Mouse (Mus musculus): ENCODE results near the gene Tmem121b. TPM values are rescaled to one million over a fixed set of nuclear protein-coding genes. Genes with fewer than 3 reads are reported as not detected.

Gene Tmem121b
- polyA plus RNA-seq (2012; rRNA removed): 0.01 and 0.04 TPM in 2 replicates
- polyA plus RNA-seq (2014; fragmentation: Nextera tagmentation; extraction: Ambion mirVana): 0.04 TPM in 1 of 2 replicates, not detected in the other

DNA sequence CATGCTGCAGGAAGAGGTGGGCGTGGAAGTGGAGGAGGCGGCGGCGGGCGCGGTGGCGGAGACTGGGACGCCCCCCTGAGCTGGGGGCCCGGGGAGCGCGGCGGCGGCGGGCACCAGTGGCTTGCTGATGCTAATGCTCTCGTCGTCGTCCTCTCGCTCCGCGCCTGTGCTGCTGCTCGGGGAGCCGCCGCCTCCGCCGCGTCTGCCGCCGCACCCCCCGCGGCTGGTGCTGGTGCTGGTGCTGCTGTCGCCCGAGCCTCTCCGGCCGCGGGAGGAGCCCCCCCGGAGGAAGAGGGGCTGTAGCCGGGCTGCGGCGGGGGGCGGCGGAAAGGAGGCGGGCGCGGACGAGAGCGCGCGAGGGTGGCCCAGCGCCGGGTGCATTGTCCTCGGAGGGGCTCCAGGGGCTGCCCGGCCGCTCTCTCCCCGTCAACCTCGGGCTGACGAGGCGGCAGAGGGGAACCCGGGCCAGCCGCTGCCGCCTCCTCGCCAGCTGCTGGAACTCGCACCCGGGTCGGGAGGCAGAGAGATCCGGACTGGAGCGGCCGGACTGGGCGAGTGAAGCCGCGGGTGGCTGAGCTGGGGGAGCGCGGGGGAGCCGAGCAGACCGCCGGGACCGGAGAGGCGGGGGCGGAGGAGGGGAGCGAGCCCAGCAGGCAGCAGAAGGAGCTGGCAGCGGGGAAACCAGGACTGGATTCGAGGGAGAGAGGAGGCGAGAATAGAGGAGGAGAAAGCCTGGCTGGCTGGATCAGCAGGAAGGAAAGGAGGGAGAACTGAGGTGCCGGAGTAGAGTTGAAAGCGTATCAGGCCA, at the start of gene Tmem121b:
Tmem121b (minus strand) TSS at position 434 of the 808 bp plus-strand sequence.
- peak within 1 kb of the TSS; percentile 34 to 44 for H3K4me3 ChIP-seq (ENCODE audit: insufficient read depth in 1 of 2, low read depth in 2 of 2, low read length in 2 of 2)
- H3K9me3 ChIP-seq (ENCODE audit: control insufficient read depth, low read length): no peaks in the 10 kb centered on the region
- ATAC-seq (ENCODE audit: insufficient read depth) (no peak), DNase-seq (ENCODE audit: low read depth in 3 of 3, low spot score in 3 of 3) (no peak)
- H3K36me3 ChIP-seq (replicated peaks; ENCODE audit: control insufficient read depth, insufficient read depth, low read depth): no peaks in the 10 kb centered on the region
- WGBS (ENCODE audit: insufficient replicate concordance): under 1% methylated on average over 79 of the region's 84 CpGs
- H3K27ac ChIP-seq: no peak within 1 kb of the TSS
- H3K9ac ChIP-seq (replicated peaks): no peak within 1 kb of the TSS
- H3K27me3 ChIP-seq (ENCODE audit: control insufficient read depth, insufficient read depth, low read length): peaks cover 50% of the 10 kb centered on the region
- no peak for TF ChIP-seq CTCF (IDR thresholded peaks at IDR 0.05; ENCODE audit: low read depth)
- TF ChIP-seq EP300 (IDR thresholded peaks at IDR 0.05; ENCODE audit: low read depth): no peak
- H3K4me1 ChIP-seq (replicated peaks; ENCODE audit: control insufficient read depth in 2 of 2, insufficient read depth in 2 of 2, low read length in 1 of 2): peaks cover 0 to 3% of the 10 kb centered on the region in 2 experiments; a peak in 1 of 4 replicates
- peak within 1 kb of the TSS; percentile 62 for H3K4me2 ChIP-seq (ENCODE audit: low read depth)

DNA sequence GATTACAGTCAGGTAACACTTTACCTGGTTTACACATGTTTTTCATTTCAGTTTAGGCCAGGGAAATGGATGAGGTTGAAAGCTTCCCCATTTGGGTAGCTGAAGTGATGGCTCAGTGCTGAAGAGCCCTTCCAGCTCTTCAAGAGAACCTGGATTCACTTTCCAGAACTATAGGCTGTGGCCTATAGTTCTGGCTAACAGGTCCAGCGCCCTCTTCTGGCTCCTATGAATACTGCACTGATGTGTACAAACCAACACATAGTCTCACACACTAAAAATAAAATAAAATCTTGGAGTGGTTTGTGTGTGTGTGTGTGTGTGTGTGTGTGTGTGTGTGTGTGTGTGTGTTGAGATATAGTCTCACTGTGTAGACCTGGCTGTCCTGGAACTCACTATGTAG, 48.5 kb upstream of the Tmem121b start:
- DNase-seq (ENCODE audit: low read depth in 3 of 3, low spot score in 3 of 3): no peak
- ATAC-seq (ENCODE audit: insufficient read depth): no peak
- Histone ChIP-seq H3K4me3 (ENCODE audit: insufficient read depth in 1 of 2, low read depth in 2 of 2, low read length in 2 of 2) (no peak overlapping the region), H3K27me3 (ENCODE audit: control insufficient read depth, insufficient read depth, low read length) (no peaks in the 10 kb centered on the region), H3K9me3 (ENCODE audit: control insufficient read depth, low read length) (no peaks in the 10 kb centered on the region), H3K9ac (replicated peaks) (no peak overlapping the region), H3K4me2 (ENCODE audit: low read depth) (no peak overlapping the region), H3K36me3 (replicated peaks; ENCODE audit: control insufficient read depth, insufficient read depth, low read depth) (no peaks in the 10 kb centered on the region), H3K4me1 (replicated peaks; ENCODE audit: control insufficient read depth in 2 of 2, insufficient read depth in 2 of 2, low read length in 1 of 2) (peaks cover 0 to 6% of the 10 kb centered on the region in 2 experiments; a peak in 2 of 4 replicates), H3K27ac (no peak overlapping the region)
- TF ChIP-seq CTCF (IDR thresholded peaks at IDR 0.05; ENCODE audit: low read depth): peak; percentile 63
- no peak for TF ChIP-seq EP300 (IDR thresholded peaks at IDR 0.05; ENCODE audit: low read depth)
- WGBS (ENCODE audit: insufficient replicate concordance): 8% methylated on average over 1 of the region's 1 CpGs

DNA sequence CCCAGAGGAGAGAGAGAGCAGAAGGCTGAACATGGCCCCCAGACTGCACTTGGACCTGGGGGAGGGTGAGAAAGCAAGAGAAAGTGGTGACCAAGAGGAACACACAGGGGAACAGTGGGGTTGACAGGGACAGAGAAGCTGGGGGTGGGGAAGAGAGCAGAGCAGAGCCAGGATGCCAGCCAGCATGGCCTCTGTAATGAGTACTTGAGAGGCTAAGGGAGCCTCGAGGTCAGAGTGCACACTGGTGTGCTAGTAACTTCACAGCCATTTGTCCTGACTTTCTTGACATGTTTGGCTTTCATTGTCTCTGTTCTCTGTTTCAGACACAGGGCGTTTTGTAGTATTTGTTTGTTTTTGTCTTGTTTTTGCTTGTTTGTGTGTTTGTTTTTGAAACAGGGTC, 47.8 kb upstream of the Tmem121b start:
- ATAC-seq (ENCODE audit: insufficient read depth) (no peak), DNase-seq (ENCODE audit: low read depth in 3 of 3, low spot score in 3 of 3) (no peak)
- H3K4me2 ChIP-seq (ENCODE audit: low read depth): no peak overlapping the region
- H3K4me3 ChIP-seq (ENCODE audit: insufficient read depth in 1 of 2, low read depth in 2 of 2, low read length in 2 of 2): no peak overlapping the region
- H3K9me3 ChIP-seq (ENCODE audit: control insufficient read depth, low read length): no peaks in the 10 kb centered on the region
- no peaks in the 10 kb centered on the region for H3K27me3 ChIP-seq (ENCODE audit: control insufficient read depth, insufficient read depth, low read length)
- peaks cover 0 to 6% of the 10 kb centered on the region in 2 experiments; a peak in 2 of 4 replicates for H3K4me1 ChIP-seq (replicated peaks; ENCODE audit: control insufficient read depth in 2 of 2, insufficient read depth in 2 of 2, low read length in 1 of 2)
- H3K9ac ChIP-seq (replicated peaks): no peak overlapping the region
- no peaks in the 10 kb centered on the region for H3K36me3 ChIP-seq (replicated peaks; ENCODE audit: control insufficient read depth, insufficient read depth, low read depth)
- 55% methylated on average over 2 of the region's 2 CpGs for WGBS (ENCODE audit: insufficient replicate concordance)
- H3K27ac ChIP-seq: no peak overlapping the region
- TF ChIP-seq CTCF (IDR thresholded peaks at IDR 0.05; ENCODE audit: low read depth): no peak
- no peak for TF ChIP-seq EP300 (IDR thresholded peaks at IDR 0.05; ENCODE audit: low read depth)

DNA sequence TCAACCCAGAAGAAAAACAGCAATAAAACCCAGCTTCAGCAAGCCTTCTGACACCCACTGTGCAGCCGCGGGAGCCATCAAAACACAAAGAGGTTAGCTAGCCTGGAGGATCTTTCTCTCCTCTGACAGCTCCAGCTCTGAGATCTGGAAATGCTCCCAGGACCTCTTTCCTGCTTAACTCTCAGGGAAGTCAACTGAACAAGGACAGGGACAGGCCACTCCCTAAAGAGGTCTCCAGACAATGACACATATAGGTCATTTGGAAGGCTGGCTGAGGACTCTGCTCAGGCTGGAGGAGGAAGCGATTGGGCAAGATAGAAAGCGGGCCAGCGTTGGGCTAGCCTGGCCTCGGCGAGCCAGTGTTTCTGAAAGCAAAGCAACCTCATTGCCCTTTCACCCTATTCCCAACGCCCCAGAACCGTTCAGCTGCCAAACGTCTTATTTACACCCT, 46.2 kb upstream of the Tmem121b start:
- Histone ChIP-seq H3K4me3 (ENCODE audit: insufficient read depth in 1 of 2, low read depth in 2 of 2, low read length in 2 of 2) (no peak overlapping the region), H3K27me3 (ENCODE audit: control insufficient read depth, insufficient read depth, low read length) (no peaks in the 10 kb centered on the region), H3K36me3 (replicated peaks; ENCODE audit: control insufficient read depth, insufficient read depth, low read depth) (no peaks in the 10 kb centered on the region), H3K4me2 (ENCODE audit: low read depth) (no peak overlapping the region), H3K27ac (no peak overlapping the region), H3K9me3 (ENCODE audit: control insufficient read depth, low read length) (no peaks in the 10 kb centered on the region), H3K9ac (replicated peaks) (no peak overlapping the region), H3K4me1 (replicated peaks; ENCODE audit: control insufficient read depth in 2 of 2, insufficient read depth in 2 of 2, low read length in 1 of 2) (peaks cover 0 to 6% of the 10 kb centered on the region in 2 experiments; a peak in 2 of 4 replicates)
- DNase-seq (ENCODE audit: low read depth in 3 of 3, low spot score in 3 of 3) (no peak), ATAC-seq (ENCODE audit: insufficient read depth) (peak; percentile 36; the same call in 1 of the 2 replicates)
- 58% methylated on average over 10 of the region's 10 CpGs for WGBS (ENCODE audit: insufficient replicate concordance)
- TF ChIP-seq EP300 (IDR thresholded peaks at IDR 0.05; ENCODE audit: low read depth) (no peak), CTCF (IDR thresholded peaks at IDR 0.05; ENCODE audit: low read depth) (no peak)

DNA sequence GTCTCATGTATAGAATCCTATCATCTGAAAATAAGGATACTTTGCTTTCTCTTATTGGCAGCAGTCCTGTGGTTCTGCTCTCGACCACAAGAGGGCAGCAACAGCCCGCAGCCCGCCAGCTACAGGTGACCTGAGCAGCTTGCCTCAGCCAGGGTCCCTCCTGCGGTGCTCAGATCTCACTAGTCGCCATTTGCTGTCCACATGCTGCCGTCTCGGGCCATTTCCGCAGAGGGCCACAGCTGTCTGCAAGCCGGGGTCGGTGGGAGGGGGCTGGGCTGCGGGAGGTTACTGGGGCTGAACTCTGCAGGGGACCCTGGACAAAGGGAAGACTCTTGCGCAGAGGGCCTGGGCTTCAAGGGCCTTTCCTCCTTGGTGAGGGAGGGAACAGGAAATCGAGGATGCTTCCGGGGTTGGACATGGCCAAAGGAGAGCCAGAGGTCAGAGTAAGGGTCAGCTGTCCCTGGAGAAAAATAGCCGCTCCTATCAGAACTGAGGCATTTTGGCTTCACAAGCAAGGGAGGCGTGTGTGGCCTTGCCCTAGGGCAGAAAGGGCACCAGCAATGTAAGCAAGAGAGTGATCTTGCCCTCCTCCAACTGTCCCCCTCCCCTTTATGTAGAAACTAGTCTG, 45.6 kb upstream of the Tmem121b start:
- no peak overlapping the region for H3K9ac ChIP-seq (replicated peaks)
- DNase-seq (ENCODE audit: low read depth in 3 of 3, low spot score in 3 of 3) (peak; percentile 54 to 57 (median 57)), ATAC-seq (ENCODE audit: insufficient read depth) (peak; percentile 80)
- no peak overlapping the region for H3K27ac ChIP-seq
- H3K36me3 ChIP-seq (replicated peaks; ENCODE audit: control insufficient read depth, insufficient read depth, low read depth): no peaks in the 10 kb centered on the region
- peaks cover 0 to 6% of the 10 kb centered on the region in 2 experiments; a peak in 2 of 4 replicates for H3K4me1 ChIP-seq (replicated peaks; ENCODE audit: control insufficient read depth in 2 of 2, insufficient read depth in 2 of 2, low read length in 1 of 2)
- no peaks in the 10 kb centered on the region for H3K27me3 ChIP-seq (ENCODE audit: control insufficient read depth, insufficient read depth, low read length)
- TF ChIP-seq CTCF (IDR thresholded peaks at IDR 0.05; ENCODE audit: low read depth) (peak; percentile 100), EP300 (IDR thresholded peaks at IDR 0.05; ENCODE audit: low read depth) (no peak)
- 11% methylated on average over 16 of the region's 16 CpGs for WGBS (ENCODE audit: insufficient replicate concordance)
- no peak overlapping the region for H3K4me3 ChIP-seq (ENCODE audit: insufficient read depth in 1 of 2, low read depth in 2 of 2, low read length in 2 of 2)
- no peaks in the 10 kb centered on the region for H3K9me3 ChIP-seq (ENCODE audit: control insufficient read depth, low read length)
- peak overlapping the region; percentile 53 for H3K4me2 ChIP-seq (ENCODE audit: low read depth)
